Comparison of ENCODE assay signal across 9 mouse cellular contexts in the genomic region with DNA sequence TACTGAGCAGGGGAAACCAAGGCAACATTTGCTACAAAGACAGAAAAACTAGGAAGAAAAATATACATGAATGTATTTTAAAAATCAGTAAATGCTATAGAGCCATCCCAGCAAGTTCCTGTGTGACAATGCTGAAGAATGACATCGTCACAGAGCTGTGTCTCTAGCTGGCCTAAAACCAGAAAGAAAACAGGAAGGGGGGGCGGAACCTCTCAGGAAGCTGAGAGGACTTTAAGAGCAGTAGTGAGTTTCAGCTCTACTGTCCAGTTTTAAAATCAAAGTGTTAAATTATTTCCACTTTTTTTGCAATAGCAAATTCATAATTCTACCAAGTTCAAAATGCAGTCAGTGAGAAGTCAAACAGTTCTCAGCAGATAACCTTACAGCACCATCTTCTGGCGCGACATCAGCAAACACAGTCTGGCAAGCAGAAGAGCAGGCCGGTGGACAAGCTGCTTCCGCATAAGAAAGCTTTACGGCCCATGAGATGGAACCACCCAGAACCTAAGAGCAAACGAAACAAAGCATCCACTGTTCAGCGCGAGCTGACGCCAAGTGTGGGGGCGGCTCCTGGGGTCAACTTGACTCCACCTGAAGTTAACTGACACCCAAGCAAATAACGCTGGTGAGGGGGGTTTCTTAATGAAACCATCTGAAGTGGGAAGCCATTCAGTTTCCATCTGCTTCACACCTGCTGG. TPM values are rescaled to one million over a fixed set of nuclear protein-coding genes. Genes with fewer than 3 reads are reported as not detected.
A peak's percentile ranks its signal among the peaks of the same experiment; 100 is the strongest.
DNase-seq lines count a peak whose midpoint lies in the region; ATAC-seq and TF ChIP-seq lines count a peak whose summit lies in the region.
"Had no signal": no experiment of that assay in that cellular context is flagged by ENCODE, and none has a peak within 500 bp of the region (broad histone marks: within the 10 kb centered on the region; RNA-seq: fewer than 3 reads in every experiment).

No protein-coding gene starts in this region.

- TF ChIP-seq CTCF in ES-Bruce4 (IDR thresholded peaks at IDR 0.05; ENCODE audit: low read depth, low read length): peak; percentile 26

- WGBS in intestine, embryonic 15.5 days: 61% methylated on average over 13 of the region's 13 CpGs
- WGBS in intestine, embryonic 16.5 days: 55% methylated on average over 13 of the region's 13 CpGs

- H3K4me1 ChIP-seq in intestine, embryonic 15.5 days (replicated peaks): no peaks in the 10 kb centered on the region
- H3K4me1 ChIP-seq in intestine, embryonic 16.5 days (ENCODE audit: control insufficient read depth, insufficient read depth, low read length): no peaks in the 10 kb centered on the region
- no peaks in the 10 kb centered on the region for H3K4me1 ChIP-seq in ES-Bruce4 (ENCODE audit: control insufficient read depth, insufficient read depth, low read length)

- peak; percentile 42 for DNase-seq in embryo, embryonic 11 days
- DNase-seq in layer of hippocampus, postnatal 14 days (ENCODE audit: low spot score in 2 of 2): peak; percentile 22 to 29
- DNase-seq in right cerebral cortex, postnatal 4 days: peak; percentile 47
- no peak for DNase-seq in c-Kit-positive CD71-positive TER-119-positive erythroid progenitor cells, embryonic 14.5 days (ENCODE audit: low spot score)
- DNase-seq in urinary bladder, postnatal 36 days (ENCODE audit: low spot score in 2 of 2): no peak

- ATAC-seq in intestine, embryonic 15.5 days: peak; percentile 41; the same call in 1 of the 2 replicates
- ATAC-seq in intestine, embryonic 16.5 days: no peak

- TF ChIP-seq POLR2A in ES-Bruce4 (IDR thresholded peaks at IDR 0.05; ENCODE audit: insufficient read depth, low read length): no peak

- H3K27ac ChIP-seq in intestine, embryonic 15.5 days: no peak overlapping the region
- H3K27ac ChIP-seq in intestine, embryonic 16.5 days (ENCODE audit: low read length): no peak overlapping the region
- H3K27ac ChIP-seq in ES-Bruce4 (ENCODE audit: insufficient read depth, low read length): no peak overlapping the region
- H3K27ac ChIP-seq: neural tube, embryonic 13.5 days had no signal

- no peaks in the 10 kb centered on the region for H3K27me3 ChIP-seq in intestine, embryonic 15.5 days (replicated peaks)
- H3K27me3 ChIP-seq in intestine, embryonic 16.5 days (replicated peaks; ENCODE audit: control insufficient read depth, insufficient read depth, low read length): no peaks in the 10 kb centered on the region
- no peaks in the 10 kb centered on the region for H3K27me3 ChIP-seq in ES-Bruce4 (ENCODE audit: control insufficient read depth, insufficient read depth, low read length, poor library complexity, severe bottlenecking)
- H3K27me3 ChIP-seq: neural tube, embryonic 13.5 days had no signal

- TF ChIP-seq EP300 in ES-Bruce4 (IDR thresholded peaks at IDR 0.05; ENCODE audit: insufficient read depth, low read depth, low read length): no peak

- no peak overlapping the region for H3K4me3 ChIP-seq in intestine, embryonic 15.5 days (replicated peaks)
- no peak overlapping the region for H3K4me3 ChIP-seq in intestine, embryonic 16.5 days (ENCODE audit: low read length)
- H3K4me3 ChIP-seq in ES-Bruce4 (ENCODE audit: low read depth, low read length): no peak overlapping the region
- H3K4me3 ChIP-seq: neural tube, embryonic 13.5 days had no signal

- no peaks in the 10 kb centered on the region for H3K9me3 ChIP-seq in intestine, embryonic 15.5 days
- no peaks in the 10 kb centered on the region for H3K9me3 ChIP-seq in intestine, embryonic 16.5 days (ENCODE audit: control insufficient read depth, low read length)
- H3K9me3 ChIP-seq in ES-Bruce4 (replicated peaks; ENCODE audit: control insufficient read depth, insufficient read depth, low read length, poor library complexity, severe bottlenecking): no peaks in the 10 kb centered on the region
- H3K9me3 ChIP-seq: neural tube, embryonic 13.5 days had no signal

- no peak overlapping the region for H3K9ac ChIP-seq in intestine, embryonic 15.5 days
- H3K9ac ChIP-seq in intestine, embryonic 16.5 days (ENCODE audit: low read depth, low read length): no peak overlapping the region
- no peak overlapping the region for H3K9ac ChIP-seq in ES-Bruce4 (ENCODE audit: low read depth, poor library complexity, severe bottlenecking)
- H3K9ac ChIP-seq: neural tube, embryonic 13.5 days had no signal

- no peak overlapping the region for H3K4me2 ChIP-seq in intestine, embryonic 15.5 days (replicated peaks)
- H3K4me2 ChIP-seq in intestine, embryonic 16.5 days (ENCODE audit: low read depth, low read length): no peak overlapping the region
- H3K4me2 ChIP-seq: neural tube, embryonic 13.5 days had no signal

- H3K36me3 ChIP-seq in intestine, embryonic 15.5 days: peaks cover 6% of the 10 kb centered on the region
- 0 out of 2 replicates have a peak, but pooled peaks cover 4% of the 10 kb centered on the region for H3K36me3 ChIP-seq in intestine, embryonic 16.5 days (ENCODE audit: control insufficient read depth, insufficient read depth, low read length)
- peaks cover 11% of the 10 kb centered on the region for H3K36me3 ChIP-seq in ES-Bruce4 (ENCODE audit: control insufficient read depth, insufficient read depth, low read length, poor library complexity, severe bottlenecking)

RNA-seq across cellular contexts. Expression of gene Gxylt1, which starts 23.3 kb away (rescaled TPM):
- 10.2 and 10.8 TPM in 2 replicates for polyA plus RNA-seq in intestine, embryonic 15.5 days (2015; fragmentation: Nextera tagmentation; extraction: Ambion mirVana)
- polyA plus RNA-seq in intestine, embryonic 16.5 days (2015; fragmentation: Nextera tagmentation; extraction: Ambion mirVana): 7.0 and 7.3 TPM in 2 replicates
- 35.7 and 39.1 TPM in 2 replicates for polyA plus RNA-seq in ES-Bruce4 (2011; ENCODE audit: insufficient read depth, insufficient read length, low read depth, missing spikeins)
- total RNA-seq in layer of hippocampus, postnatal 14 days (2021): 1 to 10 TPM; 9.1 to 10.0 TPM

Comparison
In these comparisons a context has a peak if more than half of its experiments do, and no peak if none do; other contexts are left out.
1. DNase-seq: peak in embryo, embryonic 11 days (single experiment), layer of hippocampus, postnatal 14 days (2 of 2) and right cerebral cortex, postnatal 4 days (single experiment); none in c-Kit-positive CD71-positive TER-119-positive erythroid progenitor cells, embryonic 14.5 days (single experiment) and urinary bladder, postnatal 36 days (0 of 2).